ENCODE assay signal across 22 mouse cellular contexts in genomic region chr2:12305064-12305650, GRCm38 (mm10). TPM values are rescaled to one million over a fixed set of nuclear protein-coding genes. Genes with fewer than 3 reads are reported as not detected.
A peak's percentile ranks its signal among the peaks of the same experiment; 100 is the strongest.
DNase-seq lines count a peak whose midpoint lies in the region; ATAC-seq and TF ChIP-seq lines count a peak whose summit lies in the region.
"Had no signal": no experiment of that assay in that cellular context is flagged by ENCODE, and none has a peak within 500 bp of the region (broad histone marks: within the 10 kb centered on the region; RNA-seq: fewer than 3 reads in every experiment).

No protein-coding gene starts in this region.

- peak; percentile 67 for ATAC-seq in lung, embryonic 16.5 days (ENCODE audit: low read depth)
- peak; percentile 62 for ATAC-seq in limb, embryonic 13.5 days (ENCODE audit: low FRiP score, low read depth)
- no peak for ATAC-seq in hindbrain, postnatal 0 days
- ATAC-seq: CD4-positive, CD25-positive, alpha-beta regulatory T cell, adult 4 months; forebrain, embryonic 15.5 days had no signal

- no peak overlapping the region for H3K9ac ChIP-seq in lung, embryonic 16.5 days (ENCODE audit: low read length)
- no peak overlapping the region for H3K9ac ChIP-seq in limb, embryonic 13.5 days
- H3K9ac ChIP-seq in hindbrain, postnatal 0 days (replicated peaks; ENCODE audit: low read length) = no peak overlapping the region
- H3K9ac ChIP-seq: embryonic facial prominence, embryonic 12.5 days; forebrain, embryonic 15.5 days; heart, embryonic 15.5 days; hindbrain, embryonic 13.5 days had no signal

- no peak overlapping the region for H3K4me3 ChIP-seq in lung, embryonic 16.5 days (ENCODE audit: low read length)
- H3K4me3 ChIP-seq in limb, embryonic 13.5 days = no peak overlapping the region
- H3K4me3 ChIP-seq in hindbrain, postnatal 0 days (ENCODE audit: low read length) = no peak overlapping the region
- H3K4me3 ChIP-seq: embryonic facial prominence, embryonic 12.5 days; forebrain, embryonic 15.5 days; heart, adult 2 months; heart, embryonic 15.5 days; hindbrain, embryonic 13.5 days had no signal

- H3K9me3 ChIP-seq in lung, embryonic 16.5 days (ENCODE audit: control insufficient read depth, low read length) = no peaks in the 10 kb centered on the region
- no peaks in the 10 kb centered on the region for H3K9me3 ChIP-seq in limb, embryonic 13.5 days
- H3K9me3 ChIP-seq in hindbrain, postnatal 0 days (ENCODE audit: low read length) = no peaks in the 10 kb centered on the region
- H3K9me3 ChIP-seq: embryonic facial prominence, embryonic 12.5 days; forebrain, embryonic 15.5 days; G1E; heart, embryonic 15.5 days; hindbrain, embryonic 13.5 days had no signal

- WGBS in lung, embryonic 16.5 days = 35% methylated on average over 9 of the region's 9 CpGs
- WGBS in limb, embryonic 13.5 days = 46% methylated on average over 9 of the region's 9 CpGs
- WGBS in hindbrain, postnatal 0 days = 77% methylated on average over 9 of the region's 9 CpGs

- peaks cover 9% of the 10 kb centered on the region for H3K4me1 ChIP-seq in lung, embryonic 16.5 days (replicated peaks; ENCODE audit: control insufficient read depth, insufficient read depth, low read length)
- H3K4me1 ChIP-seq in limb, embryonic 13.5 days = peaks cover 40% of the 10 kb centered on the region
- H3K4me1 ChIP-seq in hindbrain, postnatal 0 days (ENCODE audit: insufficient read depth, low read length) = peaks cover 3% of the 10 kb centered on the region; the same call in 1 of the 2 replicates
- H3K4me1 ChIP-seq: embryonic facial prominence, embryonic 12.5 days had no signal

- TF ChIP-seq CTCF in hindbrain, postnatal 0 days (IDR thresholded peaks at IDR 0.05; ENCODE audit: low read depth) = no peak

- H3K4me2 ChIP-seq in lung, embryonic 16.5 days (ENCODE audit: low read depth, low read length) = no peak overlapping the region
- no peak overlapping the region for H3K4me2 ChIP-seq in limb, embryonic 13.5 days (replicated peaks)
- no peak overlapping the region for H3K4me2 ChIP-seq in hindbrain, postnatal 0 days (ENCODE audit: low read depth, low read length)
- H3K4me2 ChIP-seq: embryonic facial prominence, embryonic 12.5 days; forebrain, embryonic 15.5 days; heart, embryonic 11.5 days; heart, embryonic 15.5 days; hindbrain, embryonic 13.5 days had no signal

- no peaks in the 10 kb centered on the region for H3K36me3 ChIP-seq in lung, embryonic 16.5 days (ENCODE audit: control insufficient read depth, insufficient read depth, low read length)
- H3K36me3 ChIP-seq in limb, embryonic 13.5 days = no peaks in the 10 kb centered on the region
- no peaks in the 10 kb centered on the region for H3K36me3 ChIP-seq in hindbrain, postnatal 0 days (ENCODE audit: insufficient read depth, low read length)
- H3K36me3 ChIP-seq: embryonic facial prominence, embryonic 12.5 days; forebrain, embryonic 15.5 days; G1E; heart, embryonic 15.5 days; hindbrain, embryonic 13.5 days had no signal

- peak overlapping the region; percentile 78 for H3K27ac ChIP-seq in lung, embryonic 16.5 days (ENCODE audit: low read length)
- H3K27ac ChIP-seq in limb, embryonic 13.5 days = no peak overlapping the region
- H3K27ac ChIP-seq in hindbrain, postnatal 0 days = no peak overlapping the region
- H3K27ac ChIP-seq: embryonic facial prominence, embryonic 12.5 days; forebrain, embryonic 15.5 days; heart, adult 2 months; heart, embryonic 15.5 days; hindbrain, embryonic 13.5 days had no signal

- H3K27me3 ChIP-seq in lung, embryonic 16.5 days (ENCODE audit: control insufficient read depth, insufficient read depth, low read depth, low read length) = peaks cover 6% of the 10 kb centered on the region; the same call in 1 of the 2 replicates
- H3K27me3 ChIP-seq in limb, embryonic 13.5 days = peaks cover 7% of the 10 kb centered on the region
- H3K27me3 ChIP-seq in hindbrain, postnatal 0 days (ENCODE audit: insufficient read depth, low read length) = peaks cover 5% of the 10 kb centered on the region; the same call in 1 of the 2 replicates

- DNase-seq in heart, adult 11 months = peak; percentile 78
- DNase-seq in heart, adult 18-20 months = no peak
- no peak for DNase-seq in lung, postnatal 14 days
- no peak for DNase-seq in layer of hippocampus, adult 9-10 months (ENCODE audit: low spot score)
- no peak for DNase-seq in hindbrain, postnatal 0 days (ENCODE audit: low spot score)
- DNase-seq: adrenal gland, postnatal 10 days; B cell, adult 2 months; cerebellum, adult 11-12 months; cerebellum, adult 9-10 months; cerebellum, postnatal 25 days; gastrocnemius, postnatal 36 days; heart, adult 2 months; heart, postnatal 14 days had no signal

RNA-seq across cellular contexts. Expression of gene Itga8, which starts 3.4 kb away (rescaled TPM):
- total RNA-seq in heart, adult 18-20 months (2021) = 1 to 10 TPM; 4.8 to 5.8 TPM
- polyA plus RNA-seq in lung, embryonic 16.5 days (2015; fragmentation: Nextera tagmentation; extraction: Ambion mirVana) = 33.4 and 36.7 TPM in 2 replicates
- 16.4 and 17.7 TPM in 2 replicates for polyA plus RNA-seq in limb, embryonic 13.5 days (2015; fragmentation: Nextera tagmentation; extraction: Ambion mirVana)
- 3.6 and 5.3 TPM in 2 replicates for total RNA-seq in hindbrain, postnatal 0 days (2014; rRNA removed)
- 2.9 and 3.2 TPM in 2 replicates for polyA plus RNA-seq in hindbrain, postnatal 0 days (2015; fragmentation: Nextera tagmentation; extraction: Ambion mirVana)
- polyA plus RNA-seq: CD4-positive, CD25-positive, alpha-beta regulatory T cell, adult 4 months; G1E had no signal
